Mouse (Mus musculus) myocyte (in vitro differentiated cells): ENCODE measurements at regions not wholly inside any gene's neighbourhood (a gene's known extent, or its start where the extent isn't known, plus 50 kb on each side); places are given as distances from the start of the nearest gene placed in this dataset.

Experiments
- MAX ChIP-seq: IDR thresholded peaks from one replicate; pipeline ENCODE4 v1.6.1; 2011; ENCODE audit warnings: low read depth, mild to moderate bottlenecking, control low read depth
- MYOG ChIP-seq, 3 experiments: IDR thresholded peaks; one replicate each; pipeline ENCODE4 v1.6.1; 2011; ENCODE audit warnings: control low read depth in 2 of 3, low read depth in 2 of 3, mild to moderate bottlenecking in 2 of 3; ENCODE audit not compliant: insufficient read length in 2 of 3, control insufficient read depth in 1 of 3, insufficient read depth in 1 of 3
- POLR2A ChIP-seq: IDR thresholded peaks from one replicate; pipeline ENCODE4 v1.6.1; 2011; ENCODE audit warnings: low read depth, mild to moderate bottlenecking, control low read depth, moderate library complexity; ENCODE audit not compliant: insufficient read length
- POLR2AphosphoS2 ChIP-seq: IDR thresholded peaks from one replicate; pipeline ENCODE4 v1.6.1; 2011; ENCODE audit warnings: low read depth, control low read depth; ENCODE audit not compliant: insufficient read length
- REST ChIP-seq: IDR thresholded peaks from one replicate; pipeline ENCODE4 v1.6.1; 2011; ENCODE audit warnings: mild to moderate bottlenecking, control low read depth, moderate library complexity; ENCODE audit not compliant: insufficient read depth, insufficient read length
- TCF3 ChIP-seq: IDR thresholded peaks from one replicate; pipeline ENCODE4 v1.6.1; 2011; ENCODE audit warnings: low read depth, control low read depth; ENCODE audit not compliant: insufficient read length

DNA sequence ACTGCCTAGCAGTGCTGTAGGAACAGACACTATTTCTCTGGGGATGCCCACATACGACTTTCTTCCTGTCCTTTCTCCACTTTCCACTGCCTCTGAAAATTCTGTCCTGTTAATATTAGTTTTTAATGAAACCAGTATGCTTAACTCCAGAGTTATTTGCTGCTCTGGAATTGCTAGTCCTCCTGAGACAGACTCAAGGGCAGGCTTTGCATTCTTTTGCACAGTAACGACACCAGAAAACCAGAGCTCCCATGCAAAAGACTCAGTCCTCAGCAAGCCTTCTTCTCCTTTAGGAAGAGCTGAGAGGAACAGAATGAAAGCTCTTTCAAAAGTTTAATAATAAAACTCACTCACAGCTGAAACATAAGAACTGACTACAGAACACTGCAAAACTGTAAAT lies 92.3 kb upstream of the Dab2 start:
- TF ChIP-seq POLR2A (no peak), MAX (no peak), POLR2AphosphoS2 (no peak), REST (no peak), TCF3 (no peak), MYOG (IDR thresholded peaks at IDR 0.05; ENCODE audit: control insufficient read depth in 1 of 3, insufficient read depth in 1 of 3, insufficient read length in 2 of 3, low read depth in 2 of 3) (no peak)
